Mouse (Mus musculus) brain, embryonic 14.5 days (tissue): ENCODE data around the gene Zranb2.

ENCODE experiments used
- CTCF ChIP-seq: fragments of 200-500 bp; IDR thresholded peaks from 2 replicates; pipeline ENCODE4 v1.5.1; 2012; ENCODE audit warnings: inconsistent platforms, mild to moderate bottlenecking, moderate library complexity, borderline replicate concordance; ENCODE audit not compliant: insufficient read depth, insufficient read length; ENCODE audit errors: extremely low read depth
- POLR2A ChIP-seq: fragments of 200-500 bp; IDR thresholded peaks from 2 replicates; pipeline ENCODE4 v1.6.1; 2012; ENCODE audit warnings: mild to moderate bottlenecking, inconsistent platforms, borderline replicate concordance; ENCODE audit not compliant: poor library complexity, insufficient read depth, insufficient read length, severe bottlenecking; ENCODE audit errors: extremely low read depth

- TF ChIP-seq CTCF (no peak), POLR2A (no peak)
Observed at GRCm38 (mm10) chr3:157531585-157531984, 2.4 kb upstream of the Zranb2 start.
